Mouse (Mus musculus): Measurements from ENCODE around the gene Ccdc36. TPM values are rescaled to one million over a fixed set of nuclear protein-coding genes. Genes with fewer than 3 reads are reported as not detected.
A peak's percentile ranks its signal among the peaks of the same experiment; 100 is the strongest.

The Ccdc36 gene
- not detected in 2 replicates for polyA plus RNA-seq (2012; rRNA removed)

- Histone ChIP-seq H3K36me3 (ENCODE audit: control insufficient read depth, insufficient read depth, low read length) (no peaks in the 10 kb centered on the region), H3K4me3 (ENCODE audit: low read depth, low read length) (no peak within 1 kb of the TSS), H3K4me1 (ENCODE audit: control insufficient read depth, insufficient read depth, insufficient read length, low read length) (peaks cover 5% of the 10 kb centered on the region; the same call in 1 of the 2 replicates), H3K27ac (ENCODE audit: insufficient read depth, low read depth, low read length) (no peak within 1 kb of the TSS), H3K27me3 (ENCODE audit: control insufficient read depth, insufficient read depth, low read length) (no peaks in the 10 kb centered on the region; the same call in 1 of the 2 replicates)
- TF ChIP-seq POLR2A (IDR thresholded peaks at IDR 0.05; ENCODE audit: low read depth, low read length) (no peak), CTCF (IDR thresholded peaks at IDR 0.05; ENCODE audit: extremely low read depth, insufficient read length, insufficient replicate concordance, low read depth, low read length) (no peak)
These were observed at the start of gene Ccdc36 for GRCm38 (mm10) chr9:108428384-108428783. Gene Ccdc36, minus strand, starts transcription at chr9:108428484.

- peaks cover 2% of the 10 kb centered on the region; the same call in 1 of the 2 replicates for H3K4me1 ChIP-seq (ENCODE audit: control insufficient read depth, insufficient read depth, insufficient read length, low read length)
- H3K27ac ChIP-seq (ENCODE audit: insufficient read depth, low read depth, low read length): no peak overlapping the region
- TF ChIP-seq CTCF (IDR thresholded peaks at IDR 0.05; ENCODE audit: extremely low read depth, insufficient read length, insufficient replicate concordance, low read depth, low read length): no peak
- TF ChIP-seq POLR2A (IDR thresholded peaks at IDR 0.05; ENCODE audit: low read depth, low read length): no peak
- H3K4me3 ChIP-seq (ENCODE audit: low read depth, low read length): no peak overlapping the region
- H3K36me3 ChIP-seq (ENCODE audit: control insufficient read depth, insufficient read depth, low read length): no peaks in the 10 kb centered on the region
- 76% methylated on average over 1 of the region's 1 CpGs for WGBS
- no peaks in the 10 kb centered on the region for H3K27me3 ChIP-seq (ENCODE audit: control insufficient read depth, insufficient read depth, low read length)
These were observed 46.2 kb upstream of the Ccdc36 start for GRCm38 (mm10) chr9:108474528-108474927.

- 37% methylated on average over 4 of the region's 4 CpGs for WGBS
- H3K27me3 ChIP-seq (ENCODE audit: control insufficient read depth, insufficient read depth, low read length): no peaks in the 10 kb centered on the region
- H3K27ac ChIP-seq (ENCODE audit: insufficient read depth, low read depth, low read length): no peak overlapping the region
- H3K4me1 ChIP-seq (ENCODE audit: control insufficient read depth, insufficient read depth, insufficient read length, low read length): no peaks in the 10 kb centered on the region
- TF ChIP-seq POLR2A (IDR thresholded peaks at IDR 0.05; ENCODE audit: low read depth, low read length) (no peak), CTCF (IDR thresholded peaks at IDR 0.05; ENCODE audit: extremely low read depth, insufficient read length, insufficient replicate concordance, low read depth, low read length) (no peak)
- peaks cover 6% of the 10 kb centered on the region for H3K36me3 ChIP-seq (ENCODE audit: control insufficient read depth, insufficient read depth, low read length)
- H3K4me3 ChIP-seq (ENCODE audit: low read depth, low read length): no peak overlapping the region
These were observed 41.6 kb upstream of the Ccdc36 start for GRCm38 (mm10) chr9:108469845-108470244.

- Histone ChIP-seq H3K27me3 (ENCODE audit: control insufficient read depth, insufficient read depth, low read length) (no peaks in the 10 kb centered on the region), H3K27ac (ENCODE audit: insufficient read depth, low read depth, low read length) (no peak overlapping the region), H3K4me1 (ENCODE audit: control insufficient read depth, insufficient read depth, insufficient read length, low read length) (no peaks in the 10 kb centered on the region), H3K4me3 (ENCODE audit: low read depth, low read length) (no peak overlapping the region), H3K36me3 (ENCODE audit: control insufficient read depth, insufficient read depth, low read length) (peaks cover 9% of the 10 kb centered on the region)
- TF ChIP-seq CTCF (IDR thresholded peaks at IDR 0.05; ENCODE audit: extremely low read depth, insufficient read length, insufficient replicate concordance, low read depth, low read length) (no peak), POLR2A (IDR thresholded peaks at IDR 0.05; ENCODE audit: low read depth, low read length) (no peak)
- 67% methylated on average over 5 of the region's 5 CpGs for WGBS
These were observed 41.1 kb upstream of the Ccdc36 start for GRCm38 (mm10) chr9:108469430-108469829.

GRCm38 (mm10) chr9:108466219-108466618, 37.9 kb upstream of the Ccdc36 start:
- H3K36me3 ChIP-seq (ENCODE audit: control insufficient read depth, insufficient read depth, low read length): peaks cover 23% of the 10 kb centered on the region
- H3K4me1 ChIP-seq (ENCODE audit: control insufficient read depth, insufficient read depth, insufficient read length, low read length): peaks cover 3% of the 10 kb centered on the region
- no peak overlapping the region for H3K4me3 ChIP-seq (ENCODE audit: low read depth, low read length)
- H3K27ac ChIP-seq (ENCODE audit: insufficient read depth, low read depth, low read length): no peak overlapping the region
- no peaks in the 10 kb centered on the region for H3K27me3 ChIP-seq (ENCODE audit: control insufficient read depth, insufficient read depth, low read length)
- WGBS: 95% methylated on average over 2 of the region's 2 CpGs
- no peak for TF ChIP-seq CTCF (IDR thresholded peaks at IDR 0.05; ENCODE audit: extremely low read depth, insufficient read length, insufficient replicate concordance, low read depth, low read length)
- no peak for TF ChIP-seq POLR2A (IDR thresholded peaks at IDR 0.05; ENCODE audit: low read depth, low read length)

- 88% methylated on average over 9 of the region's 9 CpGs for WGBS
- Histone ChIP-seq H3K4me1 (ENCODE audit: control insufficient read depth, insufficient read depth, insufficient read length, low read length) (peaks cover 10% of the 10 kb centered on the region), H3K27ac (ENCODE audit: insufficient read depth, low read depth, low read length) (no peak overlapping the region)
These were observed 35.4 kb upstream of the Ccdc36 start for GRCm38 (mm10) chr9:108463713-108464112.

GRCm38 (mm10) chr9:108462192-108462591, 33.9 kb upstream of the Ccdc36 start:
- H3K36me3 ChIP-seq (ENCODE audit: control insufficient read depth, insufficient read depth, low read length): peaks cover 23% of the 10 kb centered on the region
- no peaks in the 10 kb centered on the region for H3K27me3 ChIP-seq (ENCODE audit: control insufficient read depth, insufficient read depth, low read length)
- no peak for TF ChIP-seq POLR2A (IDR thresholded peaks at IDR 0.05; ENCODE audit: low read depth, low read length)
- TF ChIP-seq CTCF (IDR thresholded peaks at IDR 0.05; ENCODE audit: extremely low read depth, insufficient read length, insufficient replicate concordance, low read depth, low read length): no peak
- WGBS: 67% methylated on average over 10 of the region's 10 CpGs
- H3K4me1 ChIP-seq (ENCODE audit: control insufficient read depth, insufficient read depth, insufficient read length, low read length): peaks cover 10% of the 10 kb centered on the region
- H3K27ac ChIP-seq (ENCODE audit: insufficient read depth, low read depth, low read length): peak overlapping the region; percentile 18
- H3K4me3 ChIP-seq (ENCODE audit: low read depth, low read length): no peak overlapping the region

More at GRCm38 (mm10) chr9:108463713-108464112, 35.4 kb upstream of the Ccdc36 start:
- Histone ChIP-seq H3K4me3 (ENCODE audit: low read depth, low read length) (no peak overlapping the region), H3K27me3 (ENCODE audit: control insufficient read depth, insufficient read depth, low read length) (no peaks in the 10 kb centered on the region), H3K36me3 (ENCODE audit: control insufficient read depth, insufficient read depth, low read length) (peaks cover 23% of the 10 kb centered on the region)
- no peak for TF ChIP-seq CTCF (IDR thresholded peaks at IDR 0.05; ENCODE audit: extremely low read depth, insufficient read length, insufficient replicate concordance, low read depth, low read length)
- TF ChIP-seq POLR2A (IDR thresholded peaks at IDR 0.05; ENCODE audit: low read depth, low read length): no peak

Data from small intestine, adult 2 months (tissue).